8 mouse cellular contexts compared by ENCODE assay signal in genomic region chr4:57798286-57799018, GRCm38 (mm10).
DNase-seq lines count a peak whose midpoint lies in the region; ATAC-seq and TF ChIP-seq lines count a peak whose summit lies in the region.

No protein-coding gene starts in this region.

- H3K27me3 ChIP-seq in forebrain, embryonic 13.5 days = no peaks in the 10 kb centered on the region
- H3K27me3 ChIP-seq in forebrain, embryonic 14.5 days (replicated peaks; ENCODE audit: control insufficient read depth, insufficient read depth, low read length) = no peaks in the 10 kb centered on the region
- no peaks in the 10 kb centered on the region for H3K27me3 ChIP-seq in liver, embryonic 14.5 days (ENCODE audit: control insufficient read depth, insufficient read depth, low read length)

- H3K9ac ChIP-seq in forebrain, embryonic 13.5 days = no peak overlapping the region
- no peak overlapping the region for H3K9ac ChIP-seq in forebrain, embryonic 14.5 days (ENCODE audit: low read length)
- H3K9ac ChIP-seq in liver, embryonic 14.5 days (replicated peaks) = no peak overlapping the region; the same call in 1 of the 2 replicates

- no peak overlapping the region for H3K4me3 ChIP-seq in forebrain, embryonic 13.5 days
- no peak overlapping the region for H3K4me3 ChIP-seq in forebrain, embryonic 14.5 days (ENCODE audit: low read depth, low read length)
- H3K4me3 ChIP-seq in liver, embryonic 14.5 days (ENCODE audit: insufficient read depth in 1 of 2, low read depth in 2 of 2, low read length in 2 of 2) = no peak overlapping the region

- H3K4me2 ChIP-seq in forebrain, embryonic 13.5 days = no peak overlapping the region
- H3K4me2 ChIP-seq in forebrain, embryonic 14.5 days (ENCODE audit: low read length) = no peak overlapping the region
- peak overlapping the region; percentile 54 for H3K4me2 ChIP-seq in liver, embryonic 14.5 days (ENCODE audit: low read depth)

- H3K9me3 ChIP-seq in forebrain, embryonic 13.5 days (replicated peaks) = no peaks in the 10 kb centered on the region
- no peaks in the 10 kb centered on the region for H3K9me3 ChIP-seq in forebrain, embryonic 14.5 days (replicated peaks; ENCODE audit: control insufficient read depth, low read length)
- H3K9me3 ChIP-seq in liver, embryonic 14.5 days (ENCODE audit: control insufficient read depth, low read length) = no peaks in the 10 kb centered on the region

- WGBS in forebrain, embryonic 13.5 days = 17% methylated on average over 10 of the region's 10 CpGs
- 14% methylated on average over 10 of the region's 10 CpGs for WGBS in forebrain, embryonic 14.5 days
- WGBS in liver, embryonic 14.5 days (ENCODE audit: insufficient replicate concordance) = 9% methylated on average over 10 of the region's 10 CpGs

- H3K4me1 ChIP-seq in forebrain, embryonic 13.5 days = 0 out of 2 replicates have a peak, but pooled peaks cover 5% of the 10 kb centered on the region
- H3K4me1 ChIP-seq in forebrain, embryonic 14.5 days (ENCODE audit: control insufficient read depth, insufficient read depth, low read length) = no peaks in the 10 kb centered on the region; the same call in 1 of the 2 replicates
- H3K4me1 ChIP-seq in liver, embryonic 14.5 days (replicated peaks; ENCODE audit: control insufficient read depth in 2 of 2, insufficient read depth in 2 of 2, low read length in 1 of 2) = peaks cover 24 to 35% of the 10 kb centered on the region in 2 experiments

- no peak for TF ChIP-seq EP300 in liver, embryonic 14.5 days (IDR thresholded peaks at IDR 0.05; ENCODE audit: low read depth)

- H3K36me3 ChIP-seq in forebrain, embryonic 13.5 days (ENCODE audit: poor library complexity, severe bottlenecking) = no peaks in the 10 kb centered on the region
- H3K36me3 ChIP-seq in forebrain, embryonic 14.5 days (ENCODE audit: control insufficient read depth, insufficient read depth, low read length) = no peaks in the 10 kb centered on the region
- no peaks in the 10 kb centered on the region for H3K36me3 ChIP-seq in liver, embryonic 14.5 days (replicated peaks; ENCODE audit: control insufficient read depth, insufficient read depth, low read depth)

- 0 out of 2 replicates have a peak, but pooled peaks have one; percentile 27 for ATAC-seq in forebrain, embryonic 13.5 days
- ATAC-seq in forebrain, embryonic 14.5 days = no peak
- peak; percentile 52 for ATAC-seq in liver, embryonic 14.5 days (ENCODE audit: insufficient read depth)

- no peak for DNase-seq in forebrain, embryonic 14.5 days (ENCODE audit: low spot score)
- DNase-seq in 416B (ENCODE audit: low read depth) = peak; percentile 92
- peak; percentile 53 for DNase-seq in embryo, embryonic 9.5 days (ENCODE audit: extremely low spot score)
- no peak for DNase-seq in liver, embryonic 14.5 days (ENCODE audit: low read depth in 3 of 3, low spot score in 3 of 3)
- DNase-seq in urinary bladder, postnatal 36 days (ENCODE audit: low spot score in 2 of 2) = peak; percentile 48
- no peak for DNase-seq in adipocyte (ENCODE audit: low spot score)
- no peak for DNase-seq in right cerebral cortex, postnatal 25 days

- H3K27ac ChIP-seq in forebrain, embryonic 13.5 days = no peak overlapping the region
- H3K27ac ChIP-seq in forebrain, embryonic 14.5 days (ENCODE audit: low read depth, low read length) = no peak overlapping the region
- H3K27ac ChIP-seq in liver, embryonic 14.5 days = peak overlapping the region; percentile 37

- TF ChIP-seq CTCF in liver, embryonic 14.5 days (IDR thresholded peaks at IDR 0.05; ENCODE audit: low read depth) = no peak

Comparison
In these comparisons a context has a peak if more than half of its experiments do, and no peak if none do; other contexts are left out.
1. DNase-seq: peak in 416B (single experiment), embryo, embryonic 9.5 days (single experiment) and urinary bladder, postnatal 36 days (2 of 2); none in forebrain, embryonic 14.5 days (single experiment), liver, embryonic 14.5 days (0 of 3), adipocyte (single experiment) and right cerebral cortex, postnatal 25 days (single experiment).